ENCODE assay signal across 23 mouse cellular contexts in the genomic region with DNA sequence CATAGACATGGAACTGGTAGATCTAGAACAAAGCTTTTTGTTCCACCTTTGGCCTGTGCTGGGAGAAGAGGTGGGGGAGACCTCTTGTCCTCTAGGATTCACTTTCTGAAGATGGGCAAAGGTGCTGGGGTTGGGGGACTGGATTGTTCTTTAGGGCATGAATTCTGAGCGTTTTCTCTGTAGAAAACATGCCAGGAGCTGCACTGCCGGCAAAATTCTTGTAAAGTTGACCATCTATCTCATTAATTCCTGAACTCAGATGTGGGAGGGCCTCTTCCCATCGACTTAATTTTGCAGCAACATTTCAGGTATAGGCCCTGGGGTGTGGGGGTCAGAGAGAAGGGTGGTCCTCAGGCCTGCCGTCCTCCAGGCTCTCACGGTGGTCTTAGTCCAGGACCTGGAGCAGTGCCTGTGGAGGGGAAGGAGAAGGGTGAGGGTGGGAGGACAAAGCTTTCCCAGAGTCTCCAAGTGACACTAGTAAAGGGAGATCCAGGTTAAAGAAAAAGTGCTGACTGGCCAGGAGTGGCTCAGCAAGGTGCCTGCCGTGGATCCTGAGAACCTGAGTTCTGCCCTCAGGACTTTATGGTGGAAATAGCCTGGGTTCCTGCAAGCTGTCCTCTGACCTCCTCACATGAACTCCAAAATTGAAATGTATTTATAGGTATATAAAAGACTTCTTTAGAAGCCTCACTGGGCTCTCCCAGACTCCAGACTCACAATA. TPM values are rescaled to one million over a fixed set of nuclear protein-coding genes. Genes with fewer than 3 reads are reported as not detected.
DNase-seq lines count a peak whose midpoint lies in the region; ATAC-seq and TF ChIP-seq lines count a peak whose summit lies in the region.
"Had no signal": no experiment of that assay in that cellular context is flagged by ENCODE, and none has a peak within 500 bp of the region (broad histone marks: within the 10 kb centered on the region; RNA-seq: fewer than 3 reads in every experiment).

No protein-coding gene starts in this region.

- peak overlapping the region; percentile 34; the same call in 1 of the 2 replicates for H3K27ac ChIP-seq in intestine, embryonic 16.5 days (ENCODE audit: low read length)
- no peak overlapping the region for H3K27ac ChIP-seq in intestine, embryonic 15.5 days
- H3K27ac ChIP-seq in testis, adult 2 months (ENCODE audit: control insufficient read depth, insufficient read depth, low read depth, low read length), result no peak overlapping the region
- H3K27ac ChIP-seq in embryonic fibroblast, embryonic 13.5 days (ENCODE audit: insufficient read depth, low read length), result no peak overlapping the region
- no peak overlapping the region for H3K27ac ChIP-seq in stomach, postnatal 0 days (replicated peaks)
- H3K27ac ChIP-seq: heart, embryonic 13.5 days; hindbrain, embryonic 13.5 days; layer of hippocampus, adult 2 months; midbrain, embryonic 12.5 days; neural tube, embryonic 13.5 days had no signal

- peaks cover 12% of the 10 kb centered on the region for H3K36me3 ChIP-seq in intestine, embryonic 16.5 days (ENCODE audit: control insufficient read depth, insufficient read depth, low read length)
- peaks cover 25% of the 10 kb centered on the region for H3K36me3 ChIP-seq in intestine, embryonic 15.5 days
- no peaks in the 10 kb centered on the region for H3K36me3 ChIP-seq in testis, adult 2 months (ENCODE audit: control insufficient read depth, insufficient read depth, low read length)
- peaks cover 30% of the 10 kb centered on the region for H3K36me3 ChIP-seq in myocyte (ENCODE audit: control insufficient read depth, insufficient read depth)
- peaks cover 15% of the 10 kb centered on the region; the same call in 1 of the 2 replicates for H3K36me3 ChIP-seq in stomach, postnatal 0 days (ENCODE audit: control insufficient read depth, insufficient read depth, low read length)

- WGBS in intestine, embryonic 16.5 days, result 40% methylated on average over 6 of the region's 6 CpGs
- WGBS in intestine, embryonic 15.5 days, result 44% methylated on average over 6 of the region's 6 CpGs
- 34% methylated on average over 6 of the region's 6 CpGs for WGBS in stomach, postnatal 0 days

- peaks cover 8% of the 10 kb centered on the region for H3K79me2 ChIP-seq in myocyte (ENCODE audit: control insufficient read depth, insufficient read depth)

- H3K27me3 ChIP-seq in intestine, embryonic 16.5 days (replicated peaks; ENCODE audit: control insufficient read depth, insufficient read depth, low read length), result no peaks in the 10 kb centered on the region
- H3K27me3 ChIP-seq in intestine, embryonic 15.5 days (replicated peaks), result no peaks in the 10 kb centered on the region
- no peaks in the 10 kb centered on the region for H3K27me3 ChIP-seq in testis, adult 2 months (ENCODE audit: control insufficient read depth, insufficient read depth, low read length)
- no peaks in the 10 kb centered on the region for H3K27me3 ChIP-seq in myocyte (ENCODE audit: control insufficient read depth, insufficient read depth, insufficient read length)
- H3K27me3 ChIP-seq in stomach, postnatal 0 days (ENCODE audit: control insufficient read depth, insufficient read depth, low read length), result no peaks in the 10 kb centered on the region
- H3K27me3 ChIP-seq: embryonic facial prominence, embryonic 13.5 days; heart, embryonic 13.5 days; hindbrain, embryonic 13.5 days; midbrain, embryonic 12.5 days; neural tube, embryonic 13.5 days had no signal

- no peak overlapping the region for H3K9ac ChIP-seq in intestine, embryonic 16.5 days (ENCODE audit: low read depth, low read length)
- no peak overlapping the region for H3K9ac ChIP-seq in intestine, embryonic 15.5 days
- H3K9ac ChIP-seq in stomach, postnatal 0 days (ENCODE audit: low read length), result no peak overlapping the region
- H3K9ac ChIP-seq: embryonic facial prominence, embryonic 13.5 days; heart, embryonic 13.5 days; hindbrain, embryonic 13.5 days; midbrain, embryonic 12.5 days; neural tube, embryonic 13.5 days had no signal

- no peak overlapping the region for H3K4me2 ChIP-seq in intestine, embryonic 16.5 days (ENCODE audit: low read depth, low read length)
- no peak overlapping the region for H3K4me2 ChIP-seq in intestine, embryonic 15.5 days (replicated peaks)
- H3K4me2 ChIP-seq in myocyte (ENCODE audit: low read depth), result no peak overlapping the region
- no peak overlapping the region for H3K4me2 ChIP-seq in stomach, postnatal 0 days (replicated peaks; ENCODE audit: low read depth)
- H3K4me2 ChIP-seq: embryonic facial prominence, embryonic 13.5 days; heart, embryonic 13.5 days; hindbrain, embryonic 13.5 days; midbrain, embryonic 12.5 days; neural tube, embryonic 13.5 days had no signal

- TF ChIP-seq POLR2A in testis, adult 2 months (IDR thresholded peaks at IDR 0.05; ENCODE audit: control insufficient read depth, low read depth, low read length), result no peak
- TF ChIP-seq POLR2A in embryonic fibroblast, embryonic 13.5 days (IDR thresholded peaks at IDR 0.05; ENCODE audit: low read depth, low read length), result peak; percentile 33
- TF ChIP-seq POLR2A in myocyte (IDR thresholded peaks at IDR 0.05; ENCODE audit: insufficient read length, low read depth), result no peak

- peak; percentile 18; the same call in 1 of the 2 replicates for ATAC-seq in intestine, embryonic 16.5 days
- ATAC-seq in intestine, embryonic 15.5 days, result no peak
- no peak for ATAC-seq in stomach, postnatal 0 days (ENCODE audit: low FRiP score, low TSS enrichment)
- ATAC-seq: inflammation-experienced regulatory T-cells, adult 6 months had no signal

- TF ChIP-seq EP300 in stomach, postnatal 0 days (optimal IDR thresholded peaks at IDR 0.05), result no peak

- no peak for TF ChIP-seq CTCF in testis, adult 2 months (IDR thresholded peaks at IDR 0.05; ENCODE audit: control insufficient read depth, insufficient read depth, insufficient replicate concordance, low read depth, low read length)
- TF ChIP-seq CTCF in embryonic fibroblast, embryonic 13.5 days (IDR thresholded peaks at IDR 0.05; ENCODE audit: borderline replicate concordance, insufficient read depth, low read length), result no peak
- no peak for TF ChIP-seq CTCF in stomach, postnatal 0 days (IDR thresholded peaks at IDR 0.05; ENCODE audit: low read depth)

- H3ac ChIP-seq in myocyte (ENCODE audit: control insufficient read depth, insufficient read length), result no peak overlapping the region

- no peak overlapping the region for H3K4me3 ChIP-seq in intestine, embryonic 16.5 days (ENCODE audit: low read length)
- no peak overlapping the region for H3K4me3 ChIP-seq in intestine, embryonic 15.5 days (replicated peaks)
- peak overlapping the region; percentile 90 for H3K4me3 ChIP-seq in testis, adult 2 months (ENCODE audit: control insufficient read depth, low read depth, low read length)
- H3K4me3 ChIP-seq in embryonic fibroblast, embryonic 13.5 days (ENCODE audit: insufficient read depth, low read length), result no peak overlapping the region
- no peak overlapping the region for H3K4me3 ChIP-seq in myocyte
- H3K4me3 ChIP-seq in stomach, postnatal 0 days (ENCODE audit: low read depth, low read length), result no peak overlapping the region
- H3K4me3 ChIP-seq: embryonic facial prominence, embryonic 13.5 days; heart, embryonic 13.5 days; hindbrain, embryonic 13.5 days; layer of hippocampus, adult 2 months; midbrain, embryonic 12.5 days; neural tube, embryonic 13.5 days had no signal

- no peaks in the 10 kb centered on the region for H3K9me3 ChIP-seq in intestine, embryonic 16.5 days (ENCODE audit: control insufficient read depth, low read length)
- no peaks in the 10 kb centered on the region for H3K9me3 ChIP-seq in intestine, embryonic 15.5 days
- no peaks in the 10 kb centered on the region for H3K9me3 ChIP-seq in stomach, postnatal 0 days (ENCODE audit: control insufficient read depth, low read length)
- H3K9me3 ChIP-seq: embryonic facial prominence, embryonic 13.5 days; G1E; heart, embryonic 13.5 days; hindbrain, embryonic 13.5 days; midbrain, embryonic 12.5 days; neural tube, embryonic 13.5 days had no signal

- peaks cover 8% of the 10 kb centered on the region for H3K4me1 ChIP-seq in intestine, embryonic 16.5 days (ENCODE audit: control insufficient read depth, insufficient read depth, low read length)
- peaks cover 4% of the 10 kb centered on the region for H3K4me1 ChIP-seq in intestine, embryonic 15.5 days (replicated peaks)
- H3K4me1 ChIP-seq in testis, adult 2 months (ENCODE audit: control insufficient read depth, insufficient read depth, low read length), result peaks cover 11% of the 10 kb centered on the region
- H3K4me1 ChIP-seq in embryonic fibroblast, embryonic 13.5 days (ENCODE audit: control insufficient read depth, insufficient read depth, low read length), result no peaks in the 10 kb centered on the region
- H3K4me1 ChIP-seq in stomach, postnatal 0 days (replicated peaks; ENCODE audit: control insufficient read depth, insufficient read depth), result no peaks in the 10 kb centered on the region

- DNase-seq in testis, postnatal 10 days (ENCODE audit: low spot score), result no peak
- no peak for DNase-seq in c-Kit-positive CD71-positive TER-119-positive erythroid progenitor cells, embryonic 14.5 days (ENCODE audit: low spot score)
- no peak for DNase-seq in stomach, postnatal 0 days (ENCODE audit: low spot score)
- DNase-seq: adrenal gland, postnatal 36 days; cerebellum, adult 2 months; kidney, postnatal 10 days; left cerebral cortex, postnatal 4 days; right cerebral cortex, adult 18-20 months; thymus, postnatal 36 days had no signal

RNA-seq across cellular contexts. Expression of a gene that starts 6.4 kb away (rescaled TPM):
- polyA plus RNA-seq in intestine, embryonic 16.5 days (2015; fragmentation: Nextera tagmentation; extraction: Ambion mirVana), result 1,264 and 1,381 TPM in 2 replicates
- 1,311 and 1,452 TPM in 2 replicates for polyA plus RNA-seq in intestine, embryonic 15.5 days (2015; fragmentation: Nextera tagmentation; extraction: Ambion mirVana)
- polyA plus RNA-seq in testis, adult 2 months (2012; rRNA removed), result 310 and 318 TPM in 2 replicates
- polyA plus RNA-seq in embryonic fibroblast, embryonic 13.5 days (2011; ENCODE audit: insufficient read length, low read depth, missing spikeins), result 2,453 and 2,643 TPM in 2 replicates
- polyA plus RNA-seq in myocyte (2012; fragmentation: generic; extraction: Trizol), result 2,555 TPM
- polyA plus RNA-seq in stomach, postnatal 0 days (2015; fragmentation: Nextera tagmentation; extraction: Ambion mirVana), result 941 and 957 TPM in 2 replicates

RNA-seq across cellular contexts. Expression of a gene that starts 15.6 kb away (rescaled TPM):
- not detected in 2 replicates for polyA plus RNA-seq in intestine, embryonic 16.5 days (2015; fragmentation: Nextera tagmentation; extraction: Ambion mirVana)
- 0.11 and 0.14 TPM in 2 replicates for polyA plus RNA-seq in intestine, embryonic 15.5 days (2015; fragmentation: Nextera tagmentation; extraction: Ambion mirVana)
- polyA plus RNA-seq in testis, adult 2 months (2012; rRNA removed), result 0.49 and 0.79 TPM in 2 replicates
- not detected in 2 replicates for polyA plus RNA-seq in embryonic fibroblast, embryonic 13.5 days (2011; ENCODE audit: insufficient read length, low read depth, missing spikeins)
- polyA plus RNA-seq in myocyte (2012; fragmentation: generic; extraction: Trizol), result not detected
- polyA plus RNA-seq in stomach, postnatal 0 days (2015; fragmentation: Nextera tagmentation; extraction: Ambion mirVana), result 0.32 and 0.51 TPM in 2 replicates
- polyA plus RNA-seq: embryonic facial prominence, embryonic 13.5 days; G1E; heart, embryonic 13.5 days; hindbrain, embryonic 13.5 days; liver, embryonic 16.5 days had no signal

RNA-seq across cellular contexts. Expression of a gene that starts 23.7 kb away (rescaled TPM):
- polyA plus RNA-seq in intestine, embryonic 16.5 days (2015; fragmentation: Nextera tagmentation; extraction: Ambion mirVana), result 24.3 and 28.9 TPM in 2 replicates
- polyA plus RNA-seq in intestine, embryonic 15.5 days (2015; fragmentation: Nextera tagmentation; extraction: Ambion mirVana), result 25.2 and 30.2 TPM in 2 replicates
- polyA plus RNA-seq in testis, adult 2 months (2012; rRNA removed), result 27.8 and 28.2 TPM in 2 replicates
- 16.5 and 17.1 TPM in 2 replicates for polyA plus RNA-seq in embryonic fibroblast, embryonic 13.5 days (2011; ENCODE audit: insufficient read length, low read depth, missing spikeins)
- 12.9 TPM for polyA plus RNA-seq in myocyte (2012; fragmentation: generic; extraction: Trizol)
- polyA plus RNA-seq in stomach, postnatal 0 days (2015; fragmentation: Nextera tagmentation; extraction: Ambion mirVana), result 16.3 and 18.2 TPM in 2 replicates

RNA-seq across cellular contexts. Expression of a gene that starts 42.0 kb away (rescaled TPM):
- 0.70 and 0.72 TPM in 2 replicates for polyA plus RNA-seq in intestine, embryonic 16.5 days (2015; fragmentation: Nextera tagmentation; extraction: Ambion mirVana)
- polyA plus RNA-seq in intestine, embryonic 15.5 days (2015; fragmentation: Nextera tagmentation; extraction: Ambion mirVana), result 0.14 and 0.40 TPM in 2 replicates
- polyA plus RNA-seq in testis, adult 2 months (2012; rRNA removed), result not detected in 2 replicates
- polyA plus RNA-seq in embryonic fibroblast, embryonic 13.5 days (2011; ENCODE audit: insufficient read length, low read depth, missing spikeins), result not detected in 2 replicates
- polyA plus RNA-seq in myocyte (2012; fragmentation: generic; extraction: Trizol), result not detected
- polyA plus RNA-seq in stomach, postnatal 0 days (2015; fragmentation: Nextera tagmentation; extraction: Ambion mirVana), result 0.07 and 0.13 TPM in 2 replicates
- polyA plus RNA-seq: cerebellum, adult 2 months; G1E; heart, embryonic 13.5 days; hindbrain, embryonic 13.5 days; liver, embryonic 16.5 days; midbrain, embryonic 12.5 days; neural tube, embryonic 13.5 days had no signal
